Mouse (Mus musculus) v-Abl transformed pro-B cells (cell line): ENCODE data around the gene 1190005I06Rik.

ENCODE experiments used
- in situ Hi-C, 2 experiments: fragments of 400-800 bp; cut with MboI; formaldehyde crosslinking; loops; one replicate each; pipeline ENCODE4 v1.15.1; 2025; ENCODE audit not compliant: unreplicated experiment in 2 of 2

The 1190005I06Rik gene

GRCm38 (mm10) chr8:120647532-120647931 is at the start of gene 1190005I06Rik:
Gene 1190005I06Rik (minus strand): TSS chr8:120647632.
- in situ Hi-C loops, result no loop called here

- in situ Hi-C loops, result loop anchor here in 1 of 2 experiments (25.0 kb wide), 2 partner anchors 766 to 891 kb away; partner anchors contain the start of genes Fbxo31 and Map1lc3b
Observed at GRCm38 (mm10) chr8:120696401-120697153, 49.1 kb upstream of the 1190005I06Rik start.

- in situ Hi-C loops, result loop anchor here (5.0 to 25.0 kb wide), 3 partner anchors 33 to 893 kb away; partner anchors contain the start of genes Fbxo31 (in 1 of the 2) and Map1lc3b (in 1 of the 2)
Observed at GRCm38 (mm10) chr8:120693861-120694493, 46.5 kb upstream of the 1190005I06Rik start.

- in situ Hi-C loops, result loop anchor here (5.0 to 25.0 kb wide), 3 partner anchors 34 to 894 kb away; partner anchors contain the start of genes Fbxo31 (in 1 of the 2) and Map1lc3b (in 1 of the 2)
Observed at GRCm38 (mm10) chr8:120692934-120693333, 45.5 kb upstream of the 1190005I06Rik start.

- in situ Hi-C loops, result loop anchor here in 1 of 2 experiments (25.0 kb wide), 2 partner anchors 774 to 899 kb away; partner anchors contain the start of genes Fbxo31 and Map1lc3b
Observed at GRCm38 (mm10) chr8:120688511-120688910, 41.1 kb upstream of the 1190005I06Rik start.

- in situ Hi-C loops, result loop anchor here in 1 of 2 experiments (25.0 kb wide), 2 partner anchors 775 to 900 kb away; partner anchors contain the start of genes Fbxo31 and Map1lc3b
Observed at GRCm38 (mm10) chr8:120687786-120688185, 40.4 kb upstream of the 1190005I06Rik start.

- in situ Hi-C loops, result loop anchor here in 1 of 2 experiments (25.0 kb wide), 2 partner anchors 776 to 901 kb away; partner anchors contain the start of genes Fbxo31 and Map1lc3b
Observed at GRCm38 (mm10) chr8:120686576-120686975, 39.1 kb upstream of the 1190005I06Rik start.

- in situ Hi-C loops, result loop anchor here in 1 of 2 experiments (25.0 kb wide), 2 partner anchors 776 to 901 kb away; partner anchors contain the start of genes Fbxo31 and Map1lc3b
Observed at GRCm38 (mm10) chr8:120686051-120686450, 38.6 kb upstream of the 1190005I06Rik start.

GRCm38 (mm10) chr8:120685591-120685990 is 38.2 kb upstream of the 1190005I06Rik start:
- in situ Hi-C loops, result loop anchor here in 1 of 2 experiments (25.0 kb wide), 2 partner anchors 777 to 902 kb away; partner anchors contain the start of genes Fbxo31 and Map1lc3b

- in situ Hi-C loops, result loop anchor here in 1 of 2 experiments (25.0 kb wide), 2 partner anchors 777 to 902 kb away; partner anchors contain the start of genes Fbxo31 and Map1lc3b
Observed at GRCm38 (mm10) chr8:120685097-120685496, 37.7 kb upstream of the 1190005I06Rik start.

GRCm38 (mm10) chr8:120684082-120684481 is 36.6 kb upstream of the 1190005I06Rik start:
- in situ Hi-C loops, result loop anchor here (5.0 to 25.0 kb wide), 3 partner anchors 113 to 903 kb away; partner anchors contain the start of genes Fbxo31 (in 1 of the 2) and Map1lc3b (in 1 of the 2)

- in situ Hi-C loops, result loop anchor here (5.0 to 25.0 kb wide), 3 partner anchors 114 to 904 kb away; partner anchors contain the start of genes Fbxo31 (in 1 of the 2) and Map1lc3b (in 1 of the 2)
Observed at GRCm38 (mm10) chr8:120683602-120684001, 36.2 kb upstream of the 1190005I06Rik start.

- in situ Hi-C loops, result loop anchor here (5.0 to 25.0 kb wide), 3 partner anchors 116 to 906 kb away; partner anchors contain the start of genes Fbxo31 (in 1 of the 2) and Map1lc3b (in 1 of the 2)
Observed at GRCm38 (mm10) chr8:120681113-120681512, 33.7 kb upstream of the 1190005I06Rik start.

GRCm38 (mm10) chr8:120680405-120680804 is 33.0 kb upstream of the 1190005I06Rik start:
- in situ Hi-C loops, result loop anchor here (5.0 to 25.0 kb wide), 3 partner anchors 117 to 907 kb away; partner anchors contain the start of genes Fbxo31 (in 1 of the 2) and Map1lc3b (in 1 of the 2)

- in situ Hi-C loops, result loop anchor here (5.0 to 25.0 kb wide), 5 partner anchors 117 to 907 kb away; partner anchors contain the start of genes Fbxo31 (in 1 of the 2) and Map1lc3b (in 1 of the 2)
Observed at GRCm38 (mm10) chr8:120679629-120680387, 32.4 kb upstream of the 1190005I06Rik start.

- in situ Hi-C loops, result loop anchor here (5.0 to 25.0 kb wide), 4 partner anchors 414 to 909 kb away; partner anchors contain the start of genes Fbxo31 (in 1 of the 2) and Map1lc3b (in 1 of the 2)
Observed at GRCm38 (mm10) chr8:120678447-120678846, 31.0 kb upstream of the 1190005I06Rik start.

- in situ Hi-C loops, result loop anchor here (5.0 to 25.0 kb wide), 4 partner anchors 417 to 912 kb away; partner anchors contain the start of genes Fbxo31 (in 1 of the 2) and Map1lc3b (in 1 of the 2)
Observed at GRCm38 (mm10) chr8:120675718-120676117, 28.3 kb upstream of the 1190005I06Rik start.

GRCm38 (mm10) chr8:120673298-120673697 is 25.9 kb upstream of the 1190005I06Rik start:
- in situ Hi-C loops, result loop anchor here (10.0 to 25.0 kb wide), 2 partner anchors 912 to 1164 kb away; partner anchors contain the start of gene Klhdc4 (in 1 of the 2)
